Mouse (Mus musculus) adrenal gland, postnatal 36 days (tissue): Measurements from ENCODE around the gene Tspan18. TPM values are rescaled to one million over a fixed set of nuclear protein-coding genes. Genes with fewer than 3 reads are reported as not detected.

Experiments used
- DNase-seq, 2 experiments: peaks; one replicate each; pipeline ENCODE4 v3.0.0; 2021; ENCODE audit warnings: mixed read lengths in 1 of 2
- long read RNA-seq, 2 experiments: library from polyadenylated mRNA; stranded (forward); transcript quantifications; one replicate each; pipeline ENCODE4 v2.0.0; 2021; ENCODE audit warnings: borderline sequencing depth in 2 of 2
- total RNA-seq, 2 experiments: library from RNA; stranded (reverse); gene quantifications; 2 replicates each; pipeline ENCODE4 v1.2.3; 2021

Tspan18 gene
- 10 to 100 TPM; 49.7 to 59.4 TPM for total RNA-seq
- long read RNA-seq, experiment 1, transcript Tspan18-203 (3 exons, 674 nt), result minor isoform, 7 of 35 reads
- long read RNA-seq, experiment 1, transcript Tspan18-202 (10 exons, 3,751 nt), result major isoform, 9 of 35 reads
- long read RNA-seq, experiment 1, partial matches to known transcripts, result 2 of 35 reads
- long read RNA-seq, experiment 1, other reads (novel, unspliced or antisense), result 17 of 35 reads
- long read RNA-seq, experiment 2, transcript Tspan18-203 (3 exons, 674 nt), result major isoform, 11 of 29 reads
- long read RNA-seq, experiment 2, transcript Tspan18-202 (10 exons, 3,751 nt), result minor isoform, 9 of 29 reads
- long read RNA-seq, experiment 2, partial matches to known transcripts, result 1 of 29 reads
- long read RNA-seq, experiment 2, other reads (novel, unspliced or antisense), result 8 of 29 reads

- DNase-seq, result peak; percentile 87 to 93
Observed at GRCm38 (mm10) chr2:93333817-93334731, at the start of gene Tspan18. Tspan18 (minus strand) TSS chr2:93334505.

DNA sequence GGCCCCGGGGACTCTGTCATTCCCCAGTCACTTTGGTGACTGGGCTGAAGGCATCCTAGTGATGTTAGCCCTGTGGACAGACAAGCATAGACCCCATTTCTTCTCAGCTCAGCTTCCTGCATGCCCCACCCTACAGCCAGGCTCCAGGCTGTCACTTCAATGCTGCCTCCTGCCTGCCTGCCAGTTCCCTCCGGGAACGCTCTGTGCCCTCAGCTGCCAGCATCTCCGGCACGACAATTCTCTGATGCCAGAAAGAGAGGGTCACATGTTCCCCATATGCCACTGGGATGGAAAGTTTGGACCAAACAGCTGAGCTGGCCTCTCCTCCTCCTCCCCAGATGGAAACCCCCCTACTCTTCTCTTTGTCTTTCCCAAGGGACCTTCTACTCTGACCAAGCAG is 49.5 kb upstream of the Tspan18 start:
- DNase-seq, result no peak

- no peak for DNase-seq
Observed at GRCm38 (mm10) chr2:93380680-93381089, 46.4 kb upstream of the Tspan18 start.

- DNase-seq, result no peak
Observed at GRCm38 (mm10) chr2:93377797-93378196, 43.5 kb upstream of the Tspan18 start.

GRCm38 (mm10) chr2:93377157-93377556 is 42.9 kb upstream of the Tspan18 start:
- DNase-seq, result no peak

GRCm38 (mm10) chr2:93372872-93373271 is 38.6 kb upstream of the Tspan18 start:
- no peak for DNase-seq

- DNase-seq, result peak; percentile 46 to 72
Observed at GRCm38 (mm10) chr2:93372097-93372571, 37.8 kb upstream of the Tspan18 start.

DNA sequence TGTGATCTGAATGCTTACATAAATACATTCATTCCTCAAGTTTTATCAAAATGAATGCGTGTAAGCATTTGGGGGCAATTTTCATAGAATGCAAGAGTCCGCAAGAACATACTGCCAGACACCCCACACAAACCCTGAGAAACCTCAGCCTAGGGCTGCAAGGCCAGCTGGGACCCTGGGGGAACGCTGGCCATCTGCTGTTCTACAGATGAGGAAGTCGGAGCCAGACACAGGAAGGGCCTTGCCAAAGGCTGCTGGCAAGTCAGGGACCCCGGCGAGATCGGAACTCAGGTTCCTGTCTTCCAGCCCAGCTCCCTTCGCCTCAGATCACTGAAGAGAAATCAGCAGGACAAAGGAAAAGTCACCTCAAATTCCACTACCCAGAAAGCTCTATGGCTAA is 34.6 kb upstream of the Tspan18 start:
- DNase-seq, result no peak

GRCm38 (mm10) chr2:93367962-93368361 is 33.7 kb upstream of the Tspan18 start:
- no peak for DNase-seq

DNA sequence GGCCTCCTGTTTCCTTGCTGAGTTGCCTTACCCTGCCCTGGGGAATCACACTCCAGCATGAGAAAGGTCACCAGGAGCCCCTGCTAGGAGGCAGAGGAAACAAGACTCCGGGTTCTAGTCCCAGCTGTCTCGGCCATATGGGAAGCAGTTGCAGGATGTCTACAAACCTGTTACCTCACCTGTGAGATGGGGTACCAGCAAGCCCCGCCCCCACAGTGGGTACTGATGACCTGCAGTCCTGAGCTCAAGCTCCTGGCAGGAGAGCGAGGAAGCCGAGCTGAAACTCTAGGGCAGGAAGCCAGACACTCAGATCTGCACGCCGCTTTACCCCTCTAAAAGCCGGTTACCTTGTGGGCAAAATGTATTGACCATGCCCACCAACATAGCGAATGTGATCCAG is 31.1 kb upstream of the Tspan18 start:
- DNase-seq, result no peak

- no peak for DNase-seq
Observed at GRCm38 (mm10) chr2:93364951-93365350, 30.6 kb upstream of the Tspan18 start.

- no peak for DNase-seq
Observed at GRCm38 (mm10) chr2:93361454-93361853, 27.1 kb upstream of the Tspan18 start.

- DNase-seq, result no peak
Observed at GRCm38 (mm10) chr2:93360310-93360709, 26.0 kb upstream of the Tspan18 start.

DNA sequence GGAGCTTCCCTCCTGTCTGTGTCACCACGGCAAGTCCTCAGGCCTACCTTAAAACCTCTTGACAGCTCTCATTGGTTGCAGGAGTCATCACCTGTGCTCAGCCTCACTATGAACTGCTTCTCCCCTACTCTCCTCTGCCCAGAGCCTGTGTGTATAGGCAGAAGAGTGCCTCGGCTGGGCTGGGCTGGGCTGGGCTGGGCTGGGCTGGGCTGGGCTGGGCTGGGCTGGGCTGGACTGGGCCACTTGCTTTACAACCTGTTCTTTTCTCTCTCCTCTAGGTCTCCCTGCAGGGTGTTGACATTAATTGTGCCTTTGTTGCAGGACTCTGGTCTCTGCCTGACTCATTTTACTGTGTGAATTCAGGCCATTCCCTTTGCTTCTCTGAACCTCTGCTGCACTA is 23.1 kb upstream of the Tspan18 start:
- DNase-seq, result no peak

DNA sequence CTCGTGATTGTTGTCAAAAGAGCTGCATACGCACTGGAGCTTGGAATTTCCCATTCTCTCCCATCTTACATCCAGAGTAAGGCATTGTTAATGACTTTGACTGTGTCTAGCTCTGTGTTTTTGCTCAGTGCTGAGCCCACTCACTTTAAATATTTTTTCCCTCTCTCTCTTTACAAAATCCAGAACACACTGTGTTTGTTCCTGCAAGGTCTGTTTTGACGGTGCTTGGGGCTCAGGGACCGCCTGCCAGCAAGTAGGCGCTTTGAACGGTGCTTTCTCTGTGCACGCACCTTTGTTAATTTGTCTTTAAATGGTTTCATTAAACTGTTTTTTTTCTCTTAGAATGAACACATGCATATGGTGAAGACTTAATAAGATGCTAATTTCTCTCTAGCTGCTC is 21.5 kb upstream of the Tspan18 start:
- DNase-seq, result no peak

DNA sequence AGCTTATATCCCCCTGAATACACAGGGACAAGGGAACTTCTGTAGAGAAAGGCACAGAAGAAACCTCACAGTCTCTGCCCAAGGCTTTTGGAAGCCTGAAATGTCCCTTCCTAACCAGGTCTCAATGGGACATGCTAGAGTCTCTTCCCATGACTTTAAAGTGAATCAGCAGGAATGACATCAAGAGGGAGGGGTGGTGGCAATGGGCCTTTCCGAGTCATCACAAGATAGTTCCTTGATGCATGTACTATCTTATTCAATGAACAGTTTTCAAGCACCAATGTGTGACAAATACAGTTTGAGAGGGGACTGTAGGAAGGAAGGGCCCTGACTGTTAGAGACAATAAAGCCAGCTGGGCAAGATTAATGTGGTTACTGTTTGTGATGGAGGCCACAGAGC is 20.3 kb upstream of the Tspan18 start:
- DNase-seq, result no peak

- DNase-seq, result peak in 1 of 2 experiments; percentile 19
Observed at GRCm38 (mm10) chr2:93353725-93354124, 19.4 kb upstream of the Tspan18 start.

GRCm38 (mm10) chr2:93352915-93353685 is 18.8 kb upstream of the Tspan18 start:
- no peak for DNase-seq

DNA sequence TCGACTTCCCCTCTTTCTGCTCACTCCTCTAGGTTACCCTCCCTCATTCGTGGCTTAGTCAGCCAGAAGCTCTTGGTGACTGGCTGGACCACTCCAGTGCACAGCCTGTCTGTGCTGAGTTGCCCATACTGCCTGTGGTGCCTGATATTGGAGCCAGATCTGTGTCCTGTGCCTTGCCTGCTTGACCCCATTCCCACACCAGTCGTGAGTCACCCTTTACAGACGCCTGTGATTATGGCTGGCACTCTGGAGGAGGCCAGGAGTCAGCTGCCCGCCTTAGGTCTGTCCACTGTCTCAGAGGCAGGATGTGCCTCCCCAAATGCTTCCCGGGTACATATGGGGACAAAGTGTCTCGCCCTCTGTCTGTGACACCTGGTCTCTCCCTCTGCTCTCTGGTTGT is 17.0 kb upstream of the Tspan18 start:
- DNase-seq, result no peak

GRCm38 (mm10) chr2:93347018-93347417 is 12.7 kb upstream of the Tspan18 start:
- DNase-seq, result no peak

- DNase-seq, result no peak
Observed at GRCm38 (mm10) chr2:93346609-93347008, 12.3 kb upstream of the Tspan18 start.

DNA sequence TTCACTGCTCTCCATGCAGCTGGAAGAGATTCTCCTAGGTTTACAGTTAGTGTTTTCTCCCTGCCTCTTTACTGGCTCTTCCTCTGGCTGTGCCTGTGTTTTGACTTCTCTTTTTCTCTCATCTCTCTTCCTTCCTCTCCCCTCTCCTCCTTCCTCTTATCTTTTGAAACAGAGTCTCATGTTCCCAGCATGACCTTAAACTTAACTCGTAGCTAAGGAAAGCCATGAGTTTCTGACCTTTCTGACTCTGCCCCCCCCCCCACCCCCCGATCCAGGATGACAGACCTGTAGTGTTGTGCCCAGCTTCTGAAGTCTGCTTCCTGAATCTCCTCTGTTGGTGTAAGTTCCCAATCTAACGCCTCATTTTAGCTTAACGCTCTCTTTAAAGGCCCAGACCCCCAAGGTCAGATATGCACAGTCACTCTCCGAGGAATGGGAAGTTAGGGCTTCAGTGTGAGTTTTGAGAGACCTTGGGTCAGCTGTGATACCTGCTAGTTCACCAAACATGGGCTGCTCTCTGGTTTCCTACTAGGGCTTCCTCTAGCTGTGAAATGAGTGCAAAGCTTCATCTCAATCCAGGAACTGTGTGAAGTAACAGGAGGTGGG is 11.5 kb upstream of the Tspan18 start:
- no peak for DNase-seq
